Mouse (Mus musculus) stomach, postnatal 0 days (tissue): ENCODE measurements around the gene Adcy1.

ENCODE experiments used
- CTCF ChIP-seq: IDR thresholded peaks from 2 replicates; pipeline ENCODE4 v1.5.1; 2016; ENCODE audit warnings: antibody characterized with exemption, low read depth, mild to moderate bottlenecking, moderate library complexity
- EP300 ChIP-seq: optimal IDR thresholded peaks from 2 replicates; pipeline ENCODE3; 2016; ENCODE audit warnings: antibody characterized with exemption

GRCm38 (mm10) chr11:7068479-7069235 lies 5.4 kb downstream of the Adcy1 start:
- TF ChIP-seq CTCF, result no peak
- no peak for TF ChIP-seq EP300
